Mouse (Mus musculus) lung, adult 2 months (tissue): ENCODE results near the gene Apbb1ip. TPM values are rescaled to one million over a fixed set of nuclear protein-coding genes. Genes with fewer than 3 reads are reported as not detected.

Source experiments
- DNase-seq: peaks from one replicate; pipeline ENCODE4 v3.0.0; 2022
- H3K4me1 ChIP-seq: fragments of 200-500 bp; 2 replicates; pipeline ENCODE4 v1.6.1; 2011; ENCODE audit warnings: low read length; ENCODE audit not compliant: control insufficient read depth, insufficient read depth
- H3K4me3 ChIP-seq: fragments of 200-500 bp; replicated peaks from 2 replicates; pipeline ENCODE3; 2011; ENCODE audit warnings: low read depth, mild to moderate bottlenecking, control low read depth, low read length; ENCODE audit errors: extremely low read depth
- CTCF ChIP-seq: fragments of 200-500 bp; IDR thresholded peaks from 2 replicates; pipeline ENCODE4 v1.5.1; 2011; ENCODE audit warnings: mild to moderate bottlenecking, low read length, control low read depth; ENCODE audit not compliant: insufficient read depth
- POLR2A ChIP-seq: fragments of 200-500 bp; IDR thresholded peaks from 2 replicates; pipeline ENCODE4 v1.6.1; 2011; ENCODE audit warnings: low read depth, mild to moderate bottlenecking, control low read depth, low read length, borderline replicate concordance; ENCODE audit errors: extremely low read depth
- WGBS: fragments of 180-500 bp; shearing (Covaris S2); methylation state at CpG from one replicate; pipeline ENCODE4 v1.1.7; 2018; 5-methylcytosine and 5-hydroxymethylcytosine counted together
- polyA plus RNA-seq: library from polyadenylated mRNA; depleted of rRNA; stranded (reverse); fragments of >200 nt; gene quantifications from 2 replicates; pipeline ENCODE4 v1.2.3, GENCODE M21; 2012

Apbb1ip gene
- polyA plus RNA-seq, 1 experiment: 6.1 TPM

DNA sequence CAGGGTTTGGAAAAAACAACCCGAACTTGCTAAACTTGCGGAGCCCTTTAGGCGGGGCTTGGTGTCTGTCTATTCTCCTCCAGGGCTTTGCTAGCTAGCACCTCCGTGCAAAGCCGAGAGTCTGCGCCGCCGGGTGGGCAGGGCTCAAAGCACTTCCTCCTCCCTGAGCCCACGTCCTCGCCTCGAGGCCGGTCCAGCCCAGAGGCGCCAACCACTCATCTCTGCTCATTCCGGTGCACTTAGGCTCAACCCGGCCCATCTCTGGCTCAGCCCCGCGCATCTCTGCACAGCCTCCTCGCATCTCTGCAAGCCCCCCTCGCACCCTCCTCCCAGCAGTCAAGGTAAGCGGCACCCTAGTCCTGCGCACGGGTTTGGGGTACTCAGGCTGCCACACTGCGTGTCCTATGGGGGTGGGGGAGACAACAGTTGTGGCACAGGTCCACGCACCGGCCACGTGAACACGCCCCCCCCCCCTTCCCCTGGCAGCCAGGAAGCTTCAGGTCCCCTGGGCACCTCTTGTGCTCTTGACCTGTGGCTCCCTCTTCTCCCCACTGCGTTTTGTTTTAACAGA is 372 bp downstream of the Apbb1ip start:
- DNase-seq: peak; percentile 36
- Histone ChIP-seq H3K4me1 (no peaks in the 10 kb centered on the region; the same call in 1 of the 2 replicates), H3K4me3 (peak overlapping the region; percentile 42)
- TF ChIP-seq POLR2A (peak; percentile 49; the same call in 1 of the 2 replicates), CTCF (no peak)
- 2% methylated on average over 28 of the region's 28 CpGs for WGBS

DNA sequence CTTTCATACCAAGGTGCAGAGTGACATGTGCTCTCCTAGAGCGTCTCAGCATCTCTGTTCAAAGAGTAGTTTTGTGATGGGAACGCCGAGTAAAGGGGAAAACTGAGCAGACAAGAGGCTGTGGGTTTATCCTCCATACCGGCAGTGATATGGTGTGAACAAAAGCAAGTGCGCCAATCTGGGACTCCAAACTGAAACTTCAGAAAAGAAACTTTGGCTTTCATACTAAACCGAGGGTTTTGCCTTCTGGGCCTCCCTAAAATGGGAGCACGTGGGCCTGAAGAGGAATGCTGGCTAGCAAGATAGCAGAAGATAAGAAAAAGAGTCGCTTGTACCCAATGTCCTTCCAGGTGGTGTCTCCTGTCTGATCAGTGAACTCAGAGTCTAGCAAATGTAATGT is 1.3 kb downstream of the Apbb1ip start:
- DNase-seq: no peak
- H3K4me3 ChIP-seq: peak overlapping the region; percentile 65

DNA sequence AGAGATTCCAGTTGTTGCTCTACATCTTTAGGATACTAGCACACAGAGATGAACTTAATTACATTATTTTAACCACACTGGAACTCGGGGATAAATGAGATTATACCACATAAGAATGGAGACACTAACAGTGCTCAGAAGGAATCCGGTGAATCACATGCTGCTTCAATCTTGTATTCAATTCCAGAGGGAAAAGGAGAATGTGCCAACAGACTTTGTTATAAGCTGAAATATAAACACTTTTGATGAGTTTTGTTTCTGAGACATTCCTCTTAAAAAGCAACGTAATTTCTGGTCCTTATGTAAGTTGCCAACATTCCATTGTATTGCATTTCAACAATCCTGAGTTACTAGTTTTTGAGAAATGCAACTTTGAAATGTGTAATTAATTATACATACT is 1.8 kb downstream of the Apbb1ip start:
- WGBS: 33% methylated on average over 3 of the region's 3 CpGs
- H3K4me1 ChIP-seq: no peaks in the 10 kb centered on the region; the same call in 1 of the 2 replicates
- no peak for DNase-seq
- TF ChIP-seq CTCF (no peak), POLR2A (no peak)
- H3K4me3 ChIP-seq: no peak overlapping the region

More for the DNA sequence above, 1.3 kb downstream of the Apbb1ip start:
- WGBS: 47% methylated on average over 8 of the region's 8 CpGs
- H3K4me1 ChIP-seq: no peaks in the 10 kb centered on the region; the same call in 1 of the 2 replicates
- TF ChIP-seq POLR2A: no peak
- TF ChIP-seq CTCF: no peak

DNA sequence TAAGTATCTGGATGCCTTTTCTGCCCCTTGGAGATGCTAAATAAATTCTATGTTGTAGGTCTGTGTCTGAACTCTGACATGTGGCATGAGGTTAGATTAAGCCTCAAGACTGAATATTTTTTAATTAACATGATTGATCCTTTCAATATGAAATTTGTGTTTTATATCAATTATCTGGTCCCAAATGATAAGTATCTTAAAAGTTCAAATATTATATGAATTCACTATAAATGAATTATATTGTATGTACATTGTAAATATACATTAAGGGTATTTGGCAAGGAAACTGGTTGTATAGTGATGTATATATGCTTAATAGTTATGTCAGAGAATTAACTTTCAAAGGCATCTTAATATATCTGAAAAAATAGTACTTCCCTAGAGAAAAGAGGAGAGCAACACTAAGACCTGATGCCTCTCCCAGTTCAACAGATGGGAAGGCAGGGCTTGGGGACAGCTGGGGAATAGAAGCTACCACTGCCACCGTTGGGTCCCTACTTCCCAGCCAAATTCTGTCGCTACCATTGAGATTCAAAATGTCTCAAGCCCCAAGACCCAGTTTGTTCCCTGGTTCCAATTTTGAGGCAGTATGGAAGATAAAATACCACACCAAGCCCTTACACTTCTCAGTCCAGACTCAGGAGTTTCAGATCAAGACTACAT is 2.8 kb downstream of the Apbb1ip start:
- DNase-seq: no peak
- 60% methylated on average over 2 of the region's 2 CpGs for WGBS

DNA sequence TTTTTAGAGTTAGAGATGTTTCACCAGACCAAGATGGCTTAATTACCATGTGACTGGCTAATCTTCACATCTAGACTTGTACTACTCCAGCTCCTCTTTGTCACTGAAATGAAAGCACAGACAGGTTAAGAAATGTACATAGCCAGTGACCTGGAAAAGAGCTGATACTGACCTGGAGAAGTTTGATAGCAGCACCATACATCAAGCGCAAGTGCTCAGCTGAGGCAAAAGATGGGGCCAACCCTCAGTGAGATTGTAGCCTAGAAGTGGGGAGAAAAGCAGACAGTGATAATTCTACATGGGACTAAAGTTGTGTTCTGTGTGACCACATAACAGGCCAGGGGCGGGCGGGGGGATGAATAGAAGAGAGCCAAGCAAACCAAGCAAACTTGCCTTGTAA is 3.9 kb downstream of the Apbb1ip start:
- no peak overlapping the region for H3K4me3 ChIP-seq
- 81% methylated on average over 3 of the region's 3 CpGs for WGBS

More for the DNA sequence above, 2.8 kb downstream of the Apbb1ip start:
- no peak overlapping the region for H3K4me3 ChIP-seq
- H3K4me1 ChIP-seq: no peaks in the 10 kb centered on the region; the same call in 1 of the 2 replicates
- no peak for TF ChIP-seq CTCF
- no peak for TF ChIP-seq POLR2A

DNA sequence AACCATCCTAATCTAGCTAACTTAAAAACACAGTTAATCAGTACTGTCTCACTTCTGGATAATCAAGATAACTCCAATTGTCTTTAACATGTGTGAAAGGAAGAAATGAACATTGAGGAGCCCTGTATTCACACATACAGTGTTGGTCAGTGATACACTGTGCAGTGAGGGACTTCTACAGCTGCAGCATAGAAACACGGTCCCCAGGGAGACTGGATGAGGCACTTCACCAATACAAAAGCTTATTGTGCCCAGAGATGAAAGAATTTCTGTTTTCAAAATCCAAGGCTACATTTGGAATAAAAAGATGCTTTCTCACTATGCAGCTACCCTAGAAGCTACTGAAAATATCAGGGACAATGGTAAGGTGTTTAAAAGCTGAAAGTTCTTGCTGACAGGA is 7.0 kb downstream of the Apbb1ip start:
- H3K4me1 ChIP-seq: no peaks in the 10 kb centered on the region; the same call in 1 of the 2 replicates
- TF ChIP-seq POLR2A (no peak), CTCF (no peak)
- DNase-seq: no peak
- H3K4me3 ChIP-seq: no peak overlapping the region
- WGBS: 78% methylated on average over 1 of the region's 1 CpGs

More for the DNA sequence above, 3.9 kb downstream of the Apbb1ip start:
- no peaks in the 10 kb centered on the region; the same call in 1 of the 2 replicates for H3K4me1 ChIP-seq
- TF ChIP-seq CTCF (no peak), POLR2A (no peak)
- no peak for DNase-seq

DNA sequence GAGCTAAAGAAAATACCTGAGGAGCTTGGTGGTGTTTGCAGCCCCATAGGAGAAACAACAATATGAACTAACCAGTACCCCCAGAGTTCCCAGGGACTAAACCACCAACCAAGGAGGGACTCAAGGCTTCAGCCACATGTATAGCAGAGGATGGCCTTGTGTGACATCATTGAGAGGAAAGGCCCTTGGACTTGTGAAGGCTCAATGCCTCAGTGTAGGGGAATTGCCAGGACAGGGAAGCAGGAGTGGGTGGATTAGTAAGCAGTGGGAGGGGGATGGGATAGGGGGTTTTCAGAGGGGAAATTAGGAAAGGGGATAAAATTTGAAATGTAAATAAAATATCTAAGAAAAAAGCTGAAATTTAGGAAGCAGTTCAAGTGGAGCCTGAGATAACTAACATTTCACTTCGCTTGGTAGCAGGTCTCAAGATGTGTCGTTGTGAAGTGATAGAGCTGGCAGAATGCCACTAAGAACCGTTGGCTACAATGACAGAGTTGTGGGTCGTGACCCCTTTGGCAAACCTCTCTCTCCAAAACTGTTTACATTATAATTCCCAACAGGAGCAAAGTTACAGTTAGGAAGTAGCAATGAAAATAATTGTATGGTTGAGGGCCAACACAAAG is 7.6 kb downstream of the Apbb1ip start:
- no peaks in the 10 kb centered on the region; the same call in 1 of the 2 replicates for H3K4me1 ChIP-seq
- 19% methylated on average over 4 of the region's 4 CpGs for WGBS

DNA sequence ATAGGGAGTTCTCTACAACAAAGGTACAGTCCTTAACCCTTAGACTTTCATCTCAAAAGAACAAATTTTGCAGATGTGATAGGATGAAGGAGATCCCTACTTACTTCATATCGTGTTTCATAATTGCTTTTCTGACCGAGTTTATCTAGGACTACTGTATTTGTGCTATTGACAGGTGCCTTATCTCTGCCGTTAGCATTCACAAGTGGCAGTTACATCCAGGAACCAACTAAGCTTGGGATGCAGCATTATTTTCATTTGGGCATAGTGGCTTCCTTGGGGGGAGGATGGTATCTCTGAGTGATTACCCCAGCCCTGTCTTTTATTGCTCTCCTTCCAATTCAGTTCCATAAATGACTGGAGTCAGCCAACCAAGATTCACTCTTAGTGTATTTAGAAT is 8.2 kb downstream of the Apbb1ip start:
- WGBS: 57% methylated on average over 3 of the region's 3 CpGs
- Histone ChIP-seq H3K4me3 (no peak overlapping the region), H3K4me1 (no peaks in the 10 kb centered on the region)
- DNase-seq: no peak
- TF ChIP-seq POLR2A (no peak), CTCF (no peak)

More for the DNA sequence above, 7.6 kb downstream of the Apbb1ip start:
- no peak overlapping the region for H3K4me3 ChIP-seq
- DNase-seq: no peak
- TF ChIP-seq POLR2A (no peak), CTCF (no peak)

DNA sequence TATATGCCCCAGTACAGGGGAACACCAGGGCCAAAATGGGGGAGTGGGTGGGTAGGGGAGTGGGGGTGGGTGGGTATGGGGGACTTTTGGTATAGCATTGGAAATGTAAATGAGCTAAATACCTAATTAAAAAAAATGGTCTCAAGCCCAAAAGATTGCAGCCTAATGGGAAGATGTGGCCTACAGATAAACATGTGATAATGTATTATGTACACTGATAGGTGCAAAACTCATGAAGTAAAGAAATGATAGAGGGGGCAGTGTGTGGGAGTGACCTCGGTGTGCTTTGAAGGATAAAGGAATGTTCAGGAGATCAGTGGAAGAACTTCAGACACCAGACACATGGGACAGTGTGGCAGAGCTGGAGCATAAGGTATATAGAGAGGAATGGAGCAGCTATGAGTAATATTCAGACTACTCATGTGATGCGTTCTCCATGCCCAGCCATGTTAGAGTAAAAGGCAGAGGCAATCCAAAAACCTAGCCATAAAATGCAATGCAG is 9.3 kb downstream of the Apbb1ip start:
- no peak for TF ChIP-seq CTCF
- TF ChIP-seq POLR2A: no peak
- Histone ChIP-seq H3K4me1 (no peaks in the 10 kb centered on the region), H3K4me3 (no peak overlapping the region)
- no peak for DNase-seq
- WGBS: 88% methylated on average over 2 of the region's 2 CpGs
